Mouse (Mus musculus): ENCODE results near the gene Araf. TPM values are rescaled to one million over a fixed set of nuclear protein-coding genes. Genes with fewer than 3 reads are reported as not detected.

Araf gene
- polyA plus RNA-seq, 1 experiment from 2014 or later, result 86.6 TPM

DNA sequence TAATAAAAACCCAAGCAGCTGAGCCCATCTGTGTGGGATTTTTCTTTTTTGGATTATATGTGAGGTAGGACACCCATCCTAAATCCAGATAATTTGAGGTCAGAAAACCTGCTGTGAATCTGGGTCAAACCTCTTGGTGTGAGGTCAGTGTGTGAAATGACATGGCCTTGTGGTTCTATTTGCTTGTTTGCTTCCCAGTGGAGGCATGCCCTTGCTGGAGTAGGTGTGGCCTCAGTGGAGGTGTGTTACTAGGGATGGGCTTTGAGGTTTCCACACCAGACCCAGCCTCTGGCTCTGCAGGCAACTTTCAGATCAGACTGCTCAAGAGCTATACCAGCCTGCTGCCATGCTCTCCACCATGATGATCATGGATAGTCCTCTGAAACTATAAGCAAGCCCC lies 20.0 kb upstream of the Araf start:
- Histone ChIP-seq H3K36me3 (ENCODE audit: insufficient read depth, low read length) (no peaks in the 10 kb centered on the region), H3K27me3 (ENCODE audit: insufficient read depth, low read length) (no peaks in the 10 kb centered on the region), H3K27ac (no peak overlapping the region), H3K4me1 (replicated peaks; ENCODE audit: insufficient read depth, low read length) (no peaks in the 10 kb centered on the region), H3K4me3 (replicated peaks; ENCODE audit: low read depth, low read length) (no peak overlapping the region), H3K9me3 (replicated peaks; ENCODE audit: low read length) (no peaks in the 10 kb centered on the region), H3K4me2 (ENCODE audit: low read length) (no peak overlapping the region), H3K9ac (ENCODE audit: low read depth, low read length) (no peak overlapping the region)
- no peak for TF ChIP-seq CTCF (IDR thresholded peaks at IDR 0.05; ENCODE audit: low read depth)
- ATAC-seq (replicated peaks; ENCODE audit: low FRiP score, low read depth) (no peak), DNase-seq (ENCODE audit: low spot score) (no peak)

DNA sequence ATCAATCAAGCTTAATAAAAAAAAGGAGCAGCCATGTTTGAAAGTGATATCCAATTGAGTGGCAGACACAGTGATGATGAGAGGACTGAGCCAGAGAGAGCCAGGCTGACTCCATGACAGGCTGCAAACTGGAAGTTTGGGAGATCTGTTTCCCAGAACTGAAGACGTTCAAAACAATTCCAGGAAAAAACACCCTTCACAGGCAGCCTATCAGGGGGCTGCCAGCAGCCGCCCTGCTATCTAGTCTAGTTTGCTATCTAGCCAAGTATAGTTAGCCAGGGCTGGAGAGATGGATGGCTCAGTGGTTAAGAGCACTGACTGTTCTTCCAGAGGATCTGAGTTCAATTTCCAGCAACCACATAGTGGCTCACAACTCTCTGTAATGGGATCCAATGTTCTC lies 10.3 kb upstream of the Araf start:
- Histone ChIP-seq H3K9me3 (replicated peaks; ENCODE audit: low read length) (no peaks in the 10 kb centered on the region), H3K4me2 (ENCODE audit: low read length) (no peak overlapping the region), H3K4me1 (replicated peaks; ENCODE audit: insufficient read depth, low read length) (no peaks in the 10 kb centered on the region), H3K27me3 (ENCODE audit: insufficient read depth, low read length) (no peaks in the 10 kb centered on the region), H3K36me3 (ENCODE audit: insufficient read depth, low read length) (no peaks in the 10 kb centered on the region), H3K4me3 (replicated peaks; ENCODE audit: low read depth, low read length) (no peak overlapping the region), H3K9ac (ENCODE audit: low read depth, low read length) (no peak overlapping the region), H3K27ac (no peak overlapping the region)
- no peak for ATAC-seq (replicated peaks; ENCODE audit: low FRiP score, low read depth)
- no peak for DNase-seq (ENCODE audit: low spot score)
- TF ChIP-seq CTCF (IDR thresholded peaks at IDR 0.05; ENCODE audit: low read depth), result no peak
- 88% methylated on average over 2 of the region's 2 CpGs for whole genome bisulfite sequencing

DNA sequence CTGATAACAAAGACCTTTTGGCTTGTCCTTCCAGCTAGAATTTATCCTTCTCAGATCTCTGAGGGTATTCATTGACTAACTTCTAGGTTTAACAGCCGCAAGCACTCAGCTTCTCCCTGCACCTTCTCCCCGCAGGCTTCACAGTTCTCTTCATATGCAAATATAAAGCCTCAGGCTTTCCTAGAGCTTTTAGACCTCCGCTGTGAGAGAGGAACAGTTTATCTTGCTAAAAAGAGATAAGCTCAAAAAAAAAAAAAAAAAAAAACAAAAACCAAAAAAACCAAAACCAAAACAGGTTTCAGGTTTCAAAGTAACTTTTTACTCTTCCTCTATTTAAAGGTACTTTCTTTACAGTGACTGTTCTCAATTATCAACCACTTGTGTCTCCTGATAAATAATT lies 5.2 kb upstream of the Araf start:
- Histone ChIP-seq H3K9ac (ENCODE audit: low read depth, low read length) (no peak overlapping the region), H3K4me2 (ENCODE audit: low read length) (no peak overlapping the region), H3K4me3 (replicated peaks; ENCODE audit: low read depth, low read length) (no peak overlapping the region), H3K9me3 (replicated peaks; ENCODE audit: low read length) (no peaks in the 10 kb centered on the region), H3K27me3 (ENCODE audit: insufficient read depth, low read length) (no peaks in the 10 kb centered on the region), H3K27ac (no peak overlapping the region), H3K4me1 (replicated peaks; ENCODE audit: insufficient read depth, low read length) (no peaks in the 10 kb centered on the region), H3K36me3 (ENCODE audit: insufficient read depth, low read length) (no peaks in the 10 kb centered on the region)
- ATAC-seq (replicated peaks; ENCODE audit: low FRiP score, low read depth), result no peak
- WGBS, result 47% methylated on average over 3 of the region's 3 CpGs
- DNase-seq (ENCODE audit: low spot score), result no peak
- no peak for TF ChIP-seq CTCF (IDR thresholded peaks at IDR 0.05; ENCODE audit: low read depth)

DNA sequence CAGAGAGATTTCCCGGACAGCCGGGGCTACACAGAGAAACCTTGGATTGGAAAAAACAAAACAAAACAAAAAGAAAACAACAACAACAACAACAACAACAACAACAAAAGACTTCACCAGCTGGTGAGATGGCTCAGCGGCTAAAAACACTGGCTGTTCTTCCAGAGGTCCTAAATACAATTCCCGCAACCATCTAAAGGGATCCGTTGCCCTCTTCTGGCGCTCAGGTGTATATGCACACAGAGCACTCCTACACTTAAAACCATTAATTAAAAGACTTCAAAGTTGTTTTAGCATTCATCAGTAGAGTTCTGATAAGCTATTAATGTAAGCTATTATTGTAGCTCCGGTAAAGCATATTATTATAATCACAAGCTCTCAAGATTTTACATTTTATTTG lies 4.4 kb upstream of the Araf start:
- no peak overlapping the region for H3K4me3 ChIP-seq (replicated peaks; ENCODE audit: low read depth, low read length)
- no peaks in the 10 kb centered on the region for H3K27me3 ChIP-seq (ENCODE audit: insufficient read depth, low read length)
- H3K9ac ChIP-seq (ENCODE audit: low read depth, low read length), result no peak overlapping the region
- DNase-seq (ENCODE audit: low spot score), result no peak
- no peak overlapping the region for H3K27ac ChIP-seq
- H3K36me3 ChIP-seq (ENCODE audit: insufficient read depth, low read length), result no peaks in the 10 kb centered on the region
- H3K4me1 ChIP-seq (replicated peaks; ENCODE audit: insufficient read depth, low read length), result no peaks in the 10 kb centered on the region
- peak; percentile 47 for TF ChIP-seq CTCF (IDR thresholded peaks at IDR 0.05; ENCODE audit: low read depth)
- 68% methylated on average over 7 of the region's 7 CpGs for WGBS
- no peaks in the 10 kb centered on the region for H3K9me3 ChIP-seq (replicated peaks; ENCODE audit: low read length)
- no peak for ATAC-seq (replicated peaks; ENCODE audit: low FRiP score, low read depth)
- no peak overlapping the region for H3K4me2 ChIP-seq (ENCODE audit: low read length)

DNA sequence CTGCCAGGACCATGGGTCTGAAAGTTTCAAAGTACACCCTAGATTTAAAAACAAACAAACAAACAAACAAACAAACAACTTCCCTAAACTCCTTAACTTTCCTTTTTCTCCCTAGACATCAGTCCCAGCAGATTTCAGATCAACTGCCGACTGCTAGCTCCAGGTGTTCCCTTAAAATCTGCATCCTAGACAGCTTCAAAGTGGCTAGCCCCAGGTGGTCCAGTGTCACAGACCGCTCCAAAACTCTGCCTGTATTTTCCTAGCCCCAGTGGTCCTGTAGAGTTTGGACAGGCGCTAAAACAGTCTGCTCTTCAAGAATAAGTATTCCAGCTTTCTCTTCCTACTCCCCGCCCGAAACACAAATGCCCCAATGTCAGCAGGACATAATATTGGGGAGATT lies 3.4 kb upstream of the Araf start:
- Histone ChIP-seq H3K36me3 (ENCODE audit: insufficient read depth, low read length) (no peaks in the 10 kb centered on the region), H3K4me1 (replicated peaks; ENCODE audit: insufficient read depth, low read length) (no peaks in the 10 kb centered on the region), H3K9me3 (replicated peaks; ENCODE audit: low read length) (no peaks in the 10 kb centered on the region), H3K27ac (no peak overlapping the region), H3K4me2 (ENCODE audit: low read length) (no peak overlapping the region), H3K4me3 (replicated peaks; ENCODE audit: low read depth, low read length) (no peak overlapping the region), H3K27me3 (ENCODE audit: insufficient read depth, low read length) (no peaks in the 10 kb centered on the region), H3K9ac (ENCODE audit: low read depth, low read length) (no peak overlapping the region)
- DNase-seq (ENCODE audit: low spot score) (no peak), ATAC-seq (replicated peaks; ENCODE audit: low FRiP score, low read depth) (no peak)
- 40% methylated on average over 5 of the region's 5 CpGs for WGBS
- no peak for TF ChIP-seq CTCF (IDR thresholded peaks at IDR 0.05; ENCODE audit: low read depth)

DNA sequence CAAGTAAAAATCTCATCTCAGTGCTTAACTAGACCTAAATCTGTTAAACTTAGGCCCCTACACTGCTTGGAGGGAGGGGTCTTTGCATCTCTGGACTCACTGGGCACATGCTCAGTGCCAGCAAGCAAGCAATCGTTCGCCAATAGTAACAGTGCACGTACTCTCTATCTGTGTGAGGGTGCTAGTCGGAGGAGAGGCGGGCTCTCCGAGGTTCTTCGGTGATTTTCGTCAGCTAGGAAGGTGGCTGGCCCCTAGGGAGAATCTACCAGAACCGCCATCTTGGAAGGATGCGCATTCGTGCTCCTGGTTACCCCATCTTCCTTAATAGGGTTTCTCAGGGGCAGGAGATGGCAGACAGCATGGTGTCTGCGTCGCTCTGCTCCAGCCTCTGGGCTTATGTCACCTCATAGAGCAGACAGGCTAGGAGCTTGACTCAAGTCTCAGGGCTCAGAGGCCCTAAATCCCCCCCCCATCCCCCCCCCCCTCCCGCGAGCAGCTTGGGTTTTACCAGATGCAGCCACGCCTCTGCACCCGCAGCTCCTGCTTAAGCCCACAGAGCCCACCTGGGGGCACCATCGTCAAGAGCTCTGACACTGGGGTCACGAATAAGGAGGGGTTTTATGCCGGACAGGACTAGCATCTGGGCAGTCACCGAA lies 655 bp downstream of the Araf start:
- TF ChIP-seq CTCF (IDR thresholded peaks at IDR 0.05; ENCODE audit: low read depth), result peak; percentile 26; the same call in 1 of the 2 replicates
- DNase-seq (ENCODE audit: low spot score) (peak; percentile 92), ATAC-seq (replicated peaks; ENCODE audit: low FRiP score, low read depth) (peak; percentile 97)
- Histone ChIP-seq H3K4me2 (ENCODE audit: low read length) (peak overlapping the region; percentile 53), H3K27ac (peak overlapping the region; percentile 80), H3K4me3 (replicated peaks; ENCODE audit: low read depth, low read length) (peak overlapping the region; percentile 41), H3K36me3 (ENCODE audit: insufficient read depth, low read length) (no peaks in the 10 kb centered on the region), H3K9ac (ENCODE audit: low read depth, low read length) (peak overlapping the region; percentile 59; the same call in 1 of the 2 replicates), H3K9me3 (replicated peaks; ENCODE audit: low read length) (no peaks in the 10 kb centered on the region), H3K4me1 (replicated peaks; ENCODE audit: insufficient read depth, low read length) (no peaks in the 10 kb centered on the region), H3K27me3 (ENCODE audit: insufficient read depth, low read length) (no peaks in the 10 kb centered on the region)
- WGBS, result 26% methylated on average over 19 of the region's 21 CpGs

DNA sequence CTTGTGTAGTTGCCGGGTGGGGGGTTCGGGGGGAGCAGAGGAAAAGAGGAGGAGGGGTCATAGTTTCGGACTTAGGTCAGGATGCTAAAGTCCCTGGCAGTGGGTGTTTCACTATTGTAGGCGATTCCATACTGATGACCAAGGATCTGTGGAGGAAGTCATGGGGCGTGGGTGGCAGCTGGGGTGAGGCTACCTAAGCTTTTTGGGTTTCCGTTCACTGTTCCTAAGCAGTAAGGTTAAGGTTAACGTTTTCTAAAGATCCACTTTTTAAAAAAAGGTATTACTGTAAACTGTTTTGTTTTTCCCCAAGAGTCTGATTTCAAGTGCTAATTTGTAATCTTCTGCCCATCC lies 1.2 kb downstream of the Araf start:
- no peaks in the 10 kb centered on the region for H3K27me3 ChIP-seq (ENCODE audit: insufficient read depth, low read length)
- no peak for TF ChIP-seq CTCF (IDR thresholded peaks at IDR 0.05; ENCODE audit: low read depth)
- DNase-seq (ENCODE audit: low spot score), result no peak
- peak; percentile 47; the same call in 1 of the 2 replicates for ATAC-seq (replicated peaks; ENCODE audit: low FRiP score, low read depth)
- peak overlapping the region; percentile 80 for H3K27ac ChIP-seq
- 41% methylated on average over 7 of the region's 7 CpGs for WGBS
- H3K9me3 ChIP-seq (replicated peaks; ENCODE audit: low read length), result no peaks in the 10 kb centered on the region
- peak overlapping the region; percentile 53 for H3K4me2 ChIP-seq (ENCODE audit: low read length)
- peak overlapping the region; percentile 49; the same call in 1 of the 2 replicates for H3K9ac ChIP-seq (ENCODE audit: low read depth, low read length)
- H3K4me1 ChIP-seq (replicated peaks; ENCODE audit: insufficient read depth, low read length), result no peaks in the 10 kb centered on the region
- H3K36me3 ChIP-seq (ENCODE audit: insufficient read depth, low read length), result no peaks in the 10 kb centered on the region
- peak overlapping the region; percentile 41 for H3K4me3 ChIP-seq (replicated peaks; ENCODE audit: low read depth, low read length)

Data from kidney, postnatal 0 days (tissue).